Mouse (Mus musculus): ENCODE results near the gene Gbx1. TPM values are rescaled to one million over a fixed set of nuclear protein-coding genes. Genes with fewer than 3 reads are reported as not detected.
A peak's percentile ranks its signal among the peaks of the same experiment; 100 is the strongest.
"Not testable (repeated sequence)": the region's sequence is repeated elsewhere in the genome, so short reads cannot be mapped to it uniquely, and the experiment has no call there.

Gene Gbx1
- not detected for polyA plus RNA-seq (2021)

GRCm38 (mm10) chr5:24526889-24527230 lies at the start of gene Gbx1:
Gene Gbx1 (minus strand): TSS chr5:24527202.
- H3K27me3 ChIP-seq = peaks cover 58% of the 10 kb centered on the region
- no peak for ATAC-seq
- TF ChIP-seq CTCF (IDR thresholded peaks at IDR 0.05) = no peak
- no peak for DNase-seq (ENCODE audit: low read depth, low spot score)
- ChIA-PET CTCF (no interaction called here), POLR2A (no interaction called here)
- in situ Hi-C loops (cut with MboI; ENCODE audit: low pct_unique_long_range_greater_than_20kb) = no loop called here

- no peaks in the 10 kb centered on the region for H3K27me3 ChIP-seq
- CTCF ChIA-PET = interaction anchor here (2.1 kb wide), 1 partner anchor 21 kb away, joined by 9 read pairs; no protein-coding TSS in a partner anchor
- DNase-seq (ENCODE audit: low read depth, low spot score) = no peak
- TF ChIP-seq CTCF (IDR thresholded peaks at IDR 0.05) = no peak
- in situ Hi-C loops (cut with MboI; ENCODE audit: low pct_unique_long_range_greater_than_20kb) = no loop called here
- POLR2A ChIA-PET = interaction anchor here (0.9 to 1.4 kb wide), 3 partner anchors 10 to 36 kb away, joined by 3 to 4 read pairs (median 3); partner anchors contain the start of genes Asb10 and Chpf2
- peak; percentile 44 for ATAC-seq
These were observed 49.8 kb upstream of the Gbx1 start for GRCm38 (mm10) chr5:24576801-24577182.

GRCm38 (mm10) chr5:24575948-24576347 lies 48.9 kb upstream of the Gbx1 start:
- no peak for ATAC-seq
- no peak for DNase-seq (ENCODE audit: low read depth, low spot score)
- ChIA-PET CTCF (interaction anchor here (1.0 to 1.3 kb wide), 3 partner anchors 12 to 22 kb away, joined by 3 to 6 read pairs (median 3); no protein-coding TSS in a partner anchor), POLR2A (interaction anchor here (0.6 kb wide), 1 partner anchor 14 kb away, joined by 3 read pairs; no protein-coding TSS in a partner anchor)
- no peak for TF ChIP-seq CTCF (IDR thresholded peaks at IDR 0.05)
- in situ Hi-C loops (cut with MboI; ENCODE audit: low pct_unique_long_range_greater_than_20kb) = no loop called here
- no peaks in the 10 kb centered on the region for H3K27me3 ChIP-seq

GRCm38 (mm10) chr5:24556709-24557108 lies 29.7 kb upstream of the Gbx1 start, which contains the start of gene 4931409K22Rik:
Gene 4931409K22Rik (minus strand): TSS chr5:24556809.
- TF ChIP-seq CTCF (IDR thresholded peaks at IDR 0.05) = no peak
- in situ Hi-C loops (cut with MboI; ENCODE audit: low pct_unique_long_range_greater_than_20kb) = no loop called here
- DNase-seq (ENCODE audit: low read depth, low spot score) = no peak
- CTCF ChIA-PET = interaction anchor here (1.4 to 1.6 kb wide), 2 partner anchors 10 to 26 kb away, joined by 3 to 4 read pairs; no protein-coding TSS in a partner anchor
- POLR2A ChIA-PET = no interaction called here
- ATAC-seq = no peak
- H3K27me3 ChIP-seq = peaks cover 6% of the 10 kb centered on the region

GRCm38 (mm10) chr5:24555335-24555734 lies 28.3 kb upstream of the Gbx1 start:
- in situ Hi-C loops (cut with MboI; ENCODE audit: low pct_unique_long_range_greater_than_20kb) = not testable (repeated sequence)

GRCm38 (mm10) chr5:24553621-24554244 lies 26.7 kb upstream of the Gbx1 start:
- ATAC-seq = no peak
- in situ Hi-C loops (cut with MboI; ENCODE audit: low pct_unique_long_range_greater_than_20kb) = no loop called here
- DNase-seq (ENCODE audit: low read depth, low spot score) = no peak
- CTCF ChIA-PET = no interaction called here
- TF ChIP-seq CTCF (IDR thresholded peaks at IDR 0.05) = no peak
- H3K27me3 ChIP-seq = peaks cover 6% of the 10 kb centered on the region
- POLR2A ChIA-PET = no interaction called here

More at GRCm38 (mm10) chr5:24555335-24555734, 28.3 kb upstream of the Gbx1 start:
- CTCF ChIA-PET; H3K27me3 ChIP-seq; POLR2A ChIA-PET; DNase-seq (ENCODE audit: low read depth, low spot score); ATAC-seq: not testable (repeated sequence)

- CTCF ChIA-PET = interaction anchor here (1.0 kb wide), 1 partner anchor 46 kb away, joined by 4 read pairs; no protein-coding TSS in a partner anchor
These were observed 24.3 kb upstream of the Gbx1 start for GRCm38 (mm10) chr5:24551317-24551688.

GRCm38 (mm10) chr5:24550598-24551316 lies 23.8 kb upstream of the Gbx1 start:
- ATAC-seq (no peak), DNase-seq (ENCODE audit: low read depth, low spot score) (no peak)
- CTCF ChIA-PET = interaction anchor here (0.8 to 1.0 kb wide), 2 partner anchors 11 to 46 kb away, joined by 3 to 4 read pairs; no protein-coding TSS in a partner anchor
- POLR2A ChIA-PET = no interaction called here
- H3K27me3 ChIP-seq = peaks cover 6% of the 10 kb centered on the region
- in situ Hi-C loops (cut with MboI; ENCODE audit: low pct_unique_long_range_greater_than_20kb) = no loop called here
- no peak for TF ChIP-seq CTCF (IDR thresholded peaks at IDR 0.05)

More at GRCm38 (mm10) chr5:24551317-24551688, 24.3 kb upstream of the Gbx1 start:
- ATAC-seq (no peak), DNase-seq (ENCODE audit: low read depth, low spot score) (no peak)
- POLR2A ChIA-PET = no interaction called here
- no peak for TF ChIP-seq CTCF (IDR thresholded peaks at IDR 0.05)
- in situ Hi-C loops (cut with MboI; ENCODE audit: low pct_unique_long_range_greater_than_20kb) = no loop called here
- peaks cover 6% of the 10 kb centered on the region for H3K27me3 ChIP-seq

GRCm38 (mm10) chr5:24542643-24543042 lies 15.6 kb upstream of the Gbx1 start:
- POLR2A ChIA-PET = no interaction called here
- ATAC-seq (no peak), DNase-seq (ENCODE audit: low read depth, low spot score) (no peak)
- peaks cover 3% of the 10 kb centered on the region for H3K27me3 ChIP-seq
- in situ Hi-C loops (cut with MboI; ENCODE audit: low pct_unique_long_range_greater_than_20kb) = no loop called here
- TF ChIP-seq CTCF (IDR thresholded peaks at IDR 0.05) = no peak
- CTCF ChIA-PET = interaction anchor here (1.9 kb wide), 1 partner anchor 18 kb away, joined by 4 read pairs; no protein-coding TSS in a partner anchor

GRCm38 (mm10) chr5:24541144-24541569 lies 14.2 kb upstream of the Gbx1 start:
- DNase-seq (ENCODE audit: low read depth, low spot score) (no peak), ATAC-seq (no peak)
- TF ChIP-seq CTCF (IDR thresholded peaks at IDR 0.05) = no peak
- peaks cover 3% of the 10 kb centered on the region for H3K27me3 ChIP-seq
- ChIA-PET POLR2A (interaction anchor here (1.3 kb wide), 1 partner anchor 36 kb away, joined by 3 read pairs; the partner anchor contains the start of gene Abcf2), CTCF (interaction anchor here (1.0 to 2.1 kb wide), 3 partner anchors 11 to 31 kb away, joined by 4 to 10 read pairs (median 6); no protein-coding TSS in a partner anchor)
- in situ Hi-C loops (cut with MboI; ENCODE audit: low pct_unique_long_range_greater_than_20kb) = no loop called here
